Mouse (Mus musculus): ENCODE measurements around the gene Slc35c1. TPM values are rescaled to one million over a fixed set of nuclear protein-coding genes. Genes with fewer than 3 reads are reported as not detected.

The Slc35c1 gene
- polyA plus RNA-seq, 1 experiment from 2014 or later = 16.9 TPM

GRCm38 (mm10) chr2:92422388-92423135 is 37.8 kb downstream of the Slc35c1 start:
- ATAC-seq (ENCODE audit: insufficient read depth) (no peak), DNase-seq (peak; percentile 34)
- Histone ChIP-seq H3K27me3 (ENCODE audit: insufficient read depth, low read length) (no peaks in the 10 kb centered on the region), H3K9ac (no peak overlapping the region), H3K4me1 (ENCODE audit: insufficient read depth) (peaks cover 19% of the 10 kb centered on the region), H3K36me3 (ENCODE audit: insufficient read depth) (peaks cover 82% of the 10 kb centered on the region), H3K4me2 (no peak overlapping the region), H3K9me3 (ENCODE audit: low read depth, low read length) (no peaks in the 10 kb centered on the region), H3K4me3 (ENCODE audit: low read depth, low read length) (no peak overlapping the region), H3K27ac (ENCODE audit: low read depth) (no peak overlapping the region)
- 71% methylated on average over 10 of the region's 10 CpGs for WGBS
- TF ChIP-seq CTCF (IDR thresholded peaks at IDR 0.05; ENCODE audit: low read depth) = peak; percentile 41; the same call in 1 of the 2 replicates

- Histone ChIP-seq H3K27ac (ENCODE audit: low read depth) (no peak overlapping the region), H3K27me3 (ENCODE audit: insufficient read depth, low read length) (no peaks in the 10 kb centered on the region), H3K4me3 (ENCODE audit: low read depth, low read length) (no peak overlapping the region), H3K9me3 (ENCODE audit: low read depth, low read length) (no peaks in the 10 kb centered on the region), H3K4me2 (no peak overlapping the region), H3K36me3 (ENCODE audit: insufficient read depth) (peaks cover 88% of the 10 kb centered on the region), H3K9ac (no peak overlapping the region), H3K4me1 (ENCODE audit: insufficient read depth) (peaks cover 14% of the 10 kb centered on the region; the same call in 1 of the 2 replicates)
- ATAC-seq (ENCODE audit: insufficient read depth) = no peak
- DNase-seq = no peak
- 91% methylated on average over 7 of the region's 7 CpGs for WGBS
- TF ChIP-seq CTCF (IDR thresholded peaks at IDR 0.05; ENCODE audit: low read depth) = no peak
These were observed 38.5 kb downstream of the Slc35c1 start for GRCm38 (mm10) chr2:92421723-92422387.

GRCm38 (mm10) chr2:92411705-92412104 is 48.6 kb downstream of the Slc35c1 start:
- Histone ChIP-seq H3K4me1 (ENCODE audit: insufficient read depth) (no peaks in the 10 kb centered on the region), H3K4me2 (no peak overlapping the region), H3K27me3 (ENCODE audit: insufficient read depth, low read length) (no peaks in the 10 kb centered on the region), H3K9me3 (ENCODE audit: low read depth, low read length) (no peaks in the 10 kb centered on the region), H3K27ac (ENCODE audit: low read depth) (no peak overlapping the region), H3K9ac (no peak overlapping the region), H3K4me3 (ENCODE audit: low read depth, low read length) (no peak overlapping the region), H3K36me3 (ENCODE audit: insufficient read depth) (peaks cover 95% of the 10 kb centered on the region)
- DNase-seq (no peak), ATAC-seq (ENCODE audit: insufficient read depth) (no peak)
- no peak for TF ChIP-seq CTCF (IDR thresholded peaks at IDR 0.05; ENCODE audit: low read depth)
- WGBS = 86% methylated on average over 10 of the region's 10 CpGs

GRCm38 (mm10) chr2:92408309-92409045 is 51.9 kb downstream of the Slc35c1 start:
- TF ChIP-seq CTCF (IDR thresholded peaks at IDR 0.05; ENCODE audit: low read depth) = no peak
- 87% methylated on average over 18 of the region's 18 CpGs for WGBS
- Histone ChIP-seq H3K36me3 (ENCODE audit: insufficient read depth) (peaks cover 86% of the 10 kb centered on the region), H3K27me3 (ENCODE audit: insufficient read depth, low read length) (no peaks in the 10 kb centered on the region), H3K4me1 (ENCODE audit: insufficient read depth) (no peaks in the 10 kb centered on the region), H3K4me2 (no peak overlapping the region), H3K4me3 (ENCODE audit: low read depth, low read length) (no peak overlapping the region), H3K27ac (ENCODE audit: low read depth) (no peak overlapping the region), H3K9me3 (ENCODE audit: low read depth, low read length) (no peaks in the 10 kb centered on the region), H3K9ac (no peak overlapping the region)
- DNase-seq (no peak), ATAC-seq (ENCODE audit: insufficient read depth) (no peak)

GRCm38 (mm10) chr2:92405687-92406086 is 54.7 kb downstream of the Slc35c1 start:
- H3K27me3 ChIP-seq (ENCODE audit: insufficient read depth, low read length) = peaks cover 2% of the 10 kb centered on the region; the same call in 1 of the 2 replicates
- no peak for DNase-seq
- WGBS = 88% methylated on average over 7 of the region's 7 CpGs
- TF ChIP-seq CTCF (IDR thresholded peaks at IDR 0.05; ENCODE audit: low read depth) = no peak
- no peak overlapping the region for H3K4me3 ChIP-seq (ENCODE audit: low read depth, low read length)
- H3K9ac ChIP-seq = no peak overlapping the region
- no peak overlapping the region for H3K4me2 ChIP-seq
- no peak overlapping the region for H3K27ac ChIP-seq (ENCODE audit: low read depth)
- no peaks in the 10 kb centered on the region for H3K9me3 ChIP-seq (ENCODE audit: low read depth, low read length)
- 0 out of 2 replicates have a peak, but pooled peaks cover 2% of the 10 kb centered on the region for H3K4me1 ChIP-seq (ENCODE audit: insufficient read depth)
- H3K36me3 ChIP-seq (ENCODE audit: insufficient read depth) = peaks cover 58% of the 10 kb centered on the region
- ATAC-seq (ENCODE audit: insufficient read depth) = no peak

GRCm38 (mm10) chr2:92404737-92405136 is 55.6 kb downstream of the Slc35c1 start:
- TF ChIP-seq CTCF (IDR thresholded peaks at IDR 0.05; ENCODE audit: low read depth) = no peak
- Histone ChIP-seq H3K27me3 (ENCODE audit: insufficient read depth, low read length) (peaks cover 6% of the 10 kb centered on the region; the same call in 1 of the 2 replicates), H3K27ac (ENCODE audit: low read depth) (no peak overlapping the region), H3K9ac (no peak overlapping the region), H3K4me3 (ENCODE audit: low read depth, low read length) (no peak overlapping the region), H3K36me3 (ENCODE audit: insufficient read depth) (peaks cover 49% of the 10 kb centered on the region), H3K9me3 (ENCODE audit: low read depth, low read length) (no peaks in the 10 kb centered on the region), H3K4me1 (ENCODE audit: insufficient read depth) (0 out of 2 replicates have a peak, but pooled peaks cover 2% of the 10 kb centered on the region), H3K4me2 (no peak overlapping the region)
- WGBS = 81% methylated on average over 6 of the region's 6 CpGs
- ATAC-seq (ENCODE audit: insufficient read depth) (no peak), DNase-seq (no peak)

Measured in lung, embryonic 14.5 days (tissue).